Mouse (Mus musculus) T-helper 17 cell (primary cell): Measurements from ENCODE around the gene Myf6.

ENCODE experiments used
- in situ Hi-C, 2 experiments: fragments of 300-600 bp; cut with MboI, MseI; formaldehyde crosslinking; loops; 1 replicate in 1 of 2; 2 replicates in 1 of 2; pipeline ENCODE4 v1.15.1; 2025; ENCODE audit warnings: high pct_unique_total_duplicates in 2 of 2

Myf6 gene

GRCm38 (mm10) chr10:107449496-107450330, 44.8 kb downstream of the Myf6 start:
- in situ Hi-C loops, result no loop called here
